Mouse (Mus musculus): ENCODE data around the gene Eomes.

The Eomes gene

GRCm38 (mm10) chr9:118477961-118478360, at the start of gene Eomes:
TSS of gene Eomes (plus strand) at chr9:118478212.
- DNase-seq (ENCODE audit: low spot score in 2 of 2), result no peak

DNA sequence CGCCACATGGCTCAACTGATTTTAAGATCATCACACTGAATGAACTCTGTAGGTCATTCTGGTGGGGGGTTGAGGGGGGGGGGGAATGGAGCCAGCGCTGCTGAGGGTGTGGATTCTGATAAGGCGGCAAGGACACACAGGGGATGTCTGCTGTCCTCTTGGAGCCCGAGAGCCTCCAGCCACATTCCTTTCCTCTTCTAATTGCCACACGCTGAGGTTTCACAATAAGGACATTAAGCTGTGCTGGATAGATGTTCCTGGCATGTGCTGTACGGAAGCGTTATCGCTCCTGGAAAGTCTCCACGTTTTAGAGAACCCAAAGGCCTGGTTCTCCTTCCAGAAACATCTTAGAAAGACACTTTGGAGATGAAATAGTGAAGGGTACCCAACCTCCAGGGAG, 33.2 kb upstream of the Eomes start:
- no peak for DNase-seq (ENCODE audit: low spot score in 2 of 2)

- DNase-seq (ENCODE audit: low spot score in 2 of 2), result no peak
These were observed 28.7 kb upstream of the Eomes start for GRCm38 (mm10) chr9:118449336-118449735.

GRCm38 (mm10) chr9:118453427-118453826, 24.6 kb upstream of the Eomes start:
- no peak for DNase-seq (ENCODE audit: low spot score in 2 of 2)

GRCm38 (mm10) chr9:118455188-118455845, 22.7 kb upstream of the Eomes start:
- no peak for DNase-seq (ENCODE audit: low spot score in 2 of 2)

GRCm38 (mm10) chr9:118456405-118456804, 21.6 kb upstream of the Eomes start:
- no peak for DNase-seq (ENCODE audit: low spot score in 2 of 2)

- no peak for DNase-seq (ENCODE audit: low spot score in 2 of 2)
These were observed 20.0 kb upstream of the Eomes start for GRCm38 (mm10) chr9:118458039-118458438.

GRCm38 (mm10) chr9:118464031-118464430, 14.0 kb upstream of the Eomes start:
- DNase-seq (ENCODE audit: low spot score in 2 of 2), result no peak

DNA sequence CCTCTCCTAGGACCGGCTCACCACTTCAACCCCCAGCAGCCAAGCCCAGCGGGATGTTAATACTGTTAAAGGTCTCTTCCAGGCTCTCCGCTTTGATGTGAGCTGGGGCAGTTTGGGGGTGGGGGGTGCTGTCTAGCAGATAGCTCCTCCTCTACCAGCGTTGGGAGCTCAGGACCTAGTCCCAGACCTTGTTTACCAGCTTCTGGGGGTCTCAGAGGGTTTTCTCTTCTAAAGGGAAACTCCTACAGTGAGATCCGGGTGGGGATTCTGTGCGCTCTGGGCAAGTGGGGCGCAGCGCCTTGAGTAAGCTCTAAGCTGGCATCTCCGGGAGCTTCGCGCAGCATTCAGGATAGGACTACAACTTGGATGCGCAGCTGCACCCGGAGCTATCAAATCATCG, 9.7 kb upstream of the Eomes start:
- no peak for DNase-seq (ENCODE audit: low spot score in 2 of 2)

DNA sequence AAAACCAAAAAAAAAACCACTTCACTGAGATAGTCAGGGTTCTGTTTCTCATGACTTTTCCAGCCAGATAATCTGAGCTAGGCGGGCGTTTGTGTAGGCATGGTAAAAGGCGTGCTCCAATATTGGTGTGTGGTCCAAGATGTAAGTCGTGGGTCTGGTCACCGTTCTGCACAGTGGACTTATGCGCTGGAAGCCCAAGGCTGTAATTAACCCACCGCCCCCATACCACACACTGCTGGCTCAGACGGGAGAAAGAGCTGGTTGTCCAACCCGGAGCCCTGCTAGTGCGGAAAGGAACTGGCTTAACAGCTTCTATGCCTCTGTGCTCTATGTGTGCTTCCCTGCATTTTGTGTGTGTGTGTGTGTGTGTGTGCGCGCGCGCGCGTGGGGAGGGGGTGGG, 8.7 kb upstream of the Eomes start:
- DNase-seq (ENCODE audit: low spot score in 2 of 2), result no peak

DNA sequence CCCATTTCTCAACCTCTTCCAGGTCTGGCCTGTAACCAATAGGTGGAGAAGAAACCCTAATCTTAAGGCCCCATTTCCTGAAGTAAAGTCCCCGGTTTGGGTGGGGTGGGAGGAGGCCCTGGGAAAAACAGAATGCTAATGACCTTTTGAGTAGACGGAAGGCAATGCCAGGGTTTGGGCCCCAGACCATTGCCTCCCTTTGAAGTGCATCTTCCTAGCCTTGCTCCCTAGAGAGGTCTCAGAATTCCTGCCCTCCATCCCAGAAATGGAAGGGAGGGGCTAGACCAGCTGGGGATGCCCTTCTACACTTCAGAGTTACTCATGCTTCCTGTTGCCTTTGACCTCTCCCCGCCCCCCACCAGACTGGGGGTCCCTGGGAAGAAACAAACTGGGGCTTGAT, 6.7 kb upstream of the Eomes start:
- DNase-seq (ENCODE audit: low spot score in 2 of 2), result no peak

DNA sequence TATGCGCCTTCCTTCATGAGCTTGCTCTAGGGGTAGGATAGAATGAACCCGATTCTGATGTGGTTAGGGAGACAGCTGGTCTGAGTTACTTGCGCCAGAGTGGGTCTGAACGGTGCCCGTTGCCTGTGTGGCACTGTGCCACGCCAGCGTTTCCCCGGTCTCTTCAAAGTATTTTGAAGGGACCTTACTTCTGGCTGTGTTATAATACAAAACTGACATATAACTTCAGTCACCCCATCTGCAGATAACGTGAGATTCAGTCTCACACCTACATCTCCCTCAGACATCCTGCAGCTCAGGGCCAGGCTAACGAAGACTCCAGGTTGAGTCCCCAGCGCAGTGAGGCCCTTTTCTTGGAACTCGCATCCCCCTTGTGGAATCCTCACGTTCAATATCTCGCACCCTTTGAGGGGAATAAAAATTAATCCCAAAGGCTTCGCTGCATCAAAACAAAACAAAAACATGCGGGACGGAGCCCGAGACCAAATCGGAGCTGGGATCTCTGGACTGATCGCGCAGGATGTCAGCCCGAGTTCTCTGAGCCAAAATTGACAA, 1.7 kb upstream of the Eomes start:
- DNase-seq (ENCODE audit: low spot score in 2 of 2), result no peak

DNA sequence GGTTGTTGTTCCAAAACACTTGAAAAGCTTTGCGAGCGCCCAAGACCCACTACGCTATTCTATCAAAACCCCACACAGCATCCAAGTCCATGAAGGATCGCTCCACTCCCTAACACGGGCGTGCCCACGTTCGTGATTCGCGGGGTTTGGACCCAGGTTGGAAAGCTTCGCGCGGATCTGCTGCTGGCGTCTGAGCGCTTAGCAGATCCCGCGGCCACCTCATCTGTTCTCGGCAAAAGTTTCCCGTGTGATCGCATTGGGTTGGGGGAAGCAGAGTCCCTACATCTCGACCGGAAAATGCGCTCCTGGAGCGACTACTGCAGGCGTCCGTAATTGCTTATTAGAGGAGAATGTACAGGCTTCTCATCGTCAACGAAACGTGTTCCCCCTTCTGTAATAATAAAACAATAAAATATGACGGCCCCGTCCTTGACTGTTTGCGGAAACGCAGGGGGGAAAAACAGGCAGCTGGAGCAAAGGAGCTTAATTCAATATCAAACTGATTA, 1.2 kb upstream of the Eomes start:
- DNase-seq (ENCODE audit: low spot score in 2 of 2), result no peak

- DNase-seq (ENCODE audit: low spot score in 2 of 2), result no peak
These were observed 606 bp upstream of the Eomes start for GRCm38 (mm10) chr9:118477281-118477931.

- no peak for DNase-seq (ENCODE audit: low spot score in 2 of 2)
These were observed 436 bp downstream of the Eomes start for GRCm38 (mm10) chr9:118478458-118478838.

DNA sequence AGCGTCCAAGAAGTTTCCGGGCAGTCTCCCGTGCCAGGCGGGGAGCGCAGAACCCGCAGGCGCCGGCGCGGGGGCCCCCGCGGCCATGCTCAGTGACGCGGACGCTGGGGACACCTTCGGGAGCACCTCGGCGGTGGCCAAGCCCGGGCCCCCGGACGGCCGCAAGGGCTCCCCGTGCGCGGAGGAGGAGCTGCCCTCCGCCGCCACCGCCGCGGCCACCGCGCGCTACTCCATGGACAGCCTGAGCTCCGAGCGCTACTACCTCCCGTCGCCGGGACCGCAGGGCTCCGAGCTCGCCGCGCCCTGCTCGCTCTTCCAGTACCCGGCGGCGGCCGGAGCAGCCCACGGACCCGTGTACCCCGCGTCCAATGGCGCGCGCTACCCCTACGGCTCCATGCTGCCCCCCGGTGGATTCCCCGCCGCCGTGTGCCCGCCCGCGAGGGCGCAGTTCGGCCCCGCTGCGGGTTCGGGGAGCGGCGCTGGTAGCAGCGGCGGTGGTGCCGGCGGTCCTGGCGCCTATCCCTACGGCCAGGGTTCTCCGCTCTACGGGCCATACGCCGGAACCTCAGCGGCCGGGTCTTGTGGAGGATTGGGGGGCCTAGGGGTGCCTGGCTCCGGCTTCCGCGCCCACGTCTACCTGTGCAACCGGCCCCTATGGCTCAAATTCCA, 961 bp downstream of the Eomes start:
- no peak for DNase-seq (ENCODE audit: low spot score in 2 of 2)

- no peak for DNase-seq (ENCODE audit: low spot score in 2 of 2)
These were observed 1.7 kb downstream of the Eomes start for GRCm38 (mm10) chr9:118479508-118480291.

GRCm38 (mm10) chr9:118480292-118480690, 2.3 kb downstream of the Eomes start:
- no peak for DNase-seq (ENCODE audit: low spot score in 2 of 2)

DNA sequence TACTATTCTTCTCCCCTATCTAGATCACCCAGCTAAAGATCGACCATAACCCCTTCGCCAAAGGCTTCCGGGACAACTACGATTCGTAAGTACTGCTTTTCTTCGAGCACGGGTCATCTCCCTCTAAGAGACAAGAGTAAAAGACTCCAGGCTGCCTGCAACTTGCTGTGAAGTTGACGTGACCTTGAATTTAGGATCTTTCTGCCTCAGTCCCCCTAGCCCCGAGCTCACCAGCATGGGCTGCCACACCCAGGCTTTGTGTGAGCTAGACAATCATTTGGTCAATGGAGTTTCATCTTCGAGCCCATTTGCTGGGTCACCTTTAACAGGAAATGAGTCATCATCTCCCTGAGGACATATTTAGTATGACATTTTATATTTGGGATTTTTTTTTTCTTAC, 4.2 kb downstream of the Eomes start:
- no peak for DNase-seq (ENCODE audit: low spot score in 2 of 2)

- no peak for DNase-seq (ENCODE audit: low spot score in 2 of 2)
These were observed 8.5 kb downstream of the Eomes start for GRCm38 (mm10) chr9:118486361-118487095.

DNA sequence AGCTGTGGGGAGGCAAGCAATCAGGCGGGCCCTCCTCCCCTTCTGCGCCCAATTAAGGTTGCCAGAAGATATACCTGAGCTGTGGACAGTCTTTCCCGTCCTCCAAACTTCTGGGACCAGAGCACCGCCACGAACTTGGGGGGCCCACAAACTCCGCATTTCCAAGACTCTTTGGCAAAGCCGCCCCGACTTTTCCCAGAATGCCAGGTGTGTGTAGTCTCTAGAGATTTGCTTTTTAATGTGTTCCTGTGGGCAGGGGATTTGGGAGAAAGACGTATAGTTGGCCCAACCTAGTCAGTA, 9.0 kb downstream of the Eomes start:
- DNase-seq (ENCODE audit: low spot score in 2 of 2), result no peak
